Mouse (Mus musculus) liver, postnatal 0 days (tissue): ENCODE measurements around the gene Lin52. TPM values are rescaled to one million over a fixed set of nuclear protein-coding genes. Genes with fewer than 3 reads are reported as not detected.

Experiments used
- ATAC-seq: fragments of 200-750 bp; cut with Nextera tagmentation; 2 replicates; pipeline ENCODE4 v1.8.0; 2017; ENCODE audit warnings: mild to moderate bottlenecking, moderate library complexity
- DNase-seq: peaks from one replicate; pipeline ENCODE4 v3.0.0-alpha.2; 2016
- H3K27ac ChIP-seq: fragments of 300-500 bp; sonication (generic); 2 replicates; pipeline ENCODE4 v1.5.1; 2014; ENCODE audit warnings: antibody characterized with exemption, moderate library complexity, mild to moderate bottlenecking, low read depth
- H3K27me3 ChIP-seq: fragments of 300-500 bp; sonication (generic); 2 replicates; pipeline ENCODE4 v1.6.1; 2014; ENCODE audit warnings: low read length, control low read depth, mixed read lengths; ENCODE audit not compliant: insufficient read depth
- H3K36me3 ChIP-seq: fragments of 300-500 bp; sonication (generic); replicated peaks from 2 replicates; pipeline ENCODE4 v1.6.1; 2014; ENCODE audit warnings: mild to moderate bottlenecking, control low read depth, low read length, moderate library complexity, mixed read lengths; ENCODE audit not compliant: insufficient read depth
- H3K4me1 ChIP-seq: fragments of 300-500 bp; sonication (generic); 2 replicates; pipeline ENCODE4 v1.6.1; 2014; ENCODE audit warnings: antibody characterized with exemption, mild to moderate bottlenecking, control low read depth; ENCODE audit not compliant: insufficient read depth
- H3K4me2 ChIP-seq: fragments of 300-500 bp; sonication (generic); 2 replicates; pipeline ENCODE4 v1.6.1; 2014; ENCODE audit warnings: low read depth, mild to moderate bottlenecking, low read length, moderate library complexity, mixed read lengths
- H3K4me3 ChIP-seq: fragments of 300-500 bp; sonication (generic); 2 replicates; pipeline ENCODE4 v1.5.1; 2014; ENCODE audit warnings: low read depth, low read length
- H3K9ac ChIP-seq: fragments of 300-500 bp; sonication (generic); replicated peaks from 2 replicates; pipeline ENCODE4 v1.6.1; 2014; ENCODE audit warnings: mild to moderate bottlenecking, moderate library complexity
- H3K9me3 ChIP-seq: fragments of 300-500 bp; sonication (generic); 2 replicates; pipeline ENCODE4 v1.6.1; 2016; ENCODE audit warnings: mild to moderate bottlenecking, control low read depth, low read length, mixed read lengths
- CTCF ChIP-seq: sonication (generic); IDR thresholded peaks from 2 replicates; pipeline ENCODE4 v1.5.1; 2016; ENCODE audit warnings: antibody characterized with exemption, low read depth
- EP300 ChIP-seq: IDR thresholded peaks from 2 replicates; pipeline ENCODE4 v1.6.1; 2016; ENCODE audit warnings: antibody characterized with exemption, low read depth, mild to moderate bottlenecking
- WGBS: fragments of 180-500 bp; shearing (Covaris S2); extraction: QIAGEN DNeasy Blood & Tissue Kit; methylation state at CpG from one replicate; pipeline ENCODE4 v1.1.7; 2014; ENCODE audit not compliant: insufficient replicate concordance; 5-methylcytosine and 5-hydroxymethylcytosine counted together
- polyA plus RNA-seq: library from polyadenylated mRNA; unstranded; fragments of >200 nt; fragmentation: Nextera tagmentation; extraction: Ambion mirVana; gene quantifications from 2 replicates; pipeline ENCODE4 v1.2.1, GENCODE M21; 2015

Gene Lin52
- polyA plus RNA-seq, 1 experiment from 2014 or later, result 7.8 TPM

DNA sequence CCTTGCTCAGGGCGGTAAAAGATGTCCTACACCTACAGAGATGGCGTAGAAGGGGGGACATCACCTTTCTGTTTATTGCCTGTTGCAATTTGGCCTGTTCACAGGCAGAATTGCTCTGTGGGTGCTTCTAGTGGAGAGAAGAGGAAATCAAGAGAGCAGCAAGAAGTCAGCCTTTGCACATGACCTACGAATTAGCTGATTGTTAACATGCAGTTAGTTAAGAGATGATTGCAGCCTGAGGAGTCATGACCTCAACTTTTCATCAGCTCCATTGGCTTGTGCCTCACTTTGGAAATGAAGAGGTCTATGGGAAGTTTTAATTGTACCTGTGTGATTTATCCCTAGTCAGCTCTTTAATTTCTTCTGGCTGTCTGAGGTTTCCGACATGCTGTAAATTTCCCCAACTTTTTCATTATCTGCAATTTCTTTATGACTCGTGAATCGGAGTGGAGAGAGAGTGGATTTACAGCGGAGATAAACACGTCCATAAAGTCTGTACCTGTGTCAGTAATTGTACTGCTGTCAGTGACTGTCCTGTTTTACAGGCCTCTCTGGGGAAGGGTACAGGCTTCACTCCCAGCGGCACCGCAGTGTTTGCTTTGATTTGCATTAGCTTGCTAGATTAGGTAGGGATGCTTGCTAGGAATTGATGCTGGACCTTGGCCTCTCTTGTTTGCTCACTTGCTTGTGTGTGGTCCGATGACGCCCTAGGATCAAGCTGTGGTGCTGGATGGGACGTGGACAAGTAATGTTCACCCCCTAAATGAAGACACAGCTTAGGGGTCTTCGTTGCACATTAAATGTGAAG is 31.8 kb downstream of the Lin52 start:
- DNase-seq (peak; percentile 35), ATAC-seq (peak; percentile 86)

DNA sequence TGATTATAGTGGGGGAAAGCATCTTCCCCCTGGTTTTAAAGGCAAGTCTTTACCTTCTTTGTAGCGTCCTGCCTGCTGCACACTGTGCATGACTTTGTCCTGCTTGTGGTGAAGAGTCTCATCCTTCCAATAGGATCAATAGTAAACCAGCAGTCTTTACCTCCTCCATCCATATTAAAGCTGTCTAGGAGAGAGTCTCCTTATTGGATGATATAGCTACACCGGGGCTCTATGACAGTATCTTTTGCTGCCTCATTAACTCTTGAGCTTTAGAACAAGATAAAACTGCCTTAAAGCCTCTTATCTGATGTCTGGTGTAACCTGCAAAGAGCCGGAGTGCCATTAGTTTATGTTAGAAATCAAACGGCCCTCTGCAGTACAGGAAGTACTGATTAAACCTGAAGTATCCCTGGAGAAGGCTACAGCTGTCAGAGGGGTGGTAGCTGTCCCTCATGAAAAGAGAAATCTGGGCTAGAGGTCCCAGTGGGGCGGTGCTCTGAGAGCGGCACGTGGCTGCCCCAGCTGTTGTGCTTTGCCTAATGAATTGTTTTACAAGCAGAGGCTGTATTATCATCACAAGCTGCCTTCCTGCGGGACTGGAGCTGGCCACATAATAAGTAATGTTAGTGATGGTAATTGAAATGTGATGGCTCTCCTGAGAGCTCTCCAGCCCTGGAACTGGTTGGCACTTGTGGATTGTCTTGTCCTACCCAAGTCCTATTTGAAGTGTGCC is 36.3 kb downstream of the Lin52 start:
- no peaks in the 10 kb centered on the region for H3K9me3 ChIP-seq
- H3K4me2 ChIP-seq, result no peak overlapping the region
- H3K4me1 ChIP-seq, result no peaks in the 10 kb centered on the region
- ATAC-seq (no peak), DNase-seq (no peak)
- no peaks in the 10 kb centered on the region; the same call in 1 of the 2 replicates for H3K36me3 ChIP-seq
- TF ChIP-seq CTCF (no peak), EP300 (no peak)
- H3K9ac ChIP-seq, result no peak overlapping the region
- no peaks in the 10 kb centered on the region for H3K27me3 ChIP-seq
- H3K4me3 ChIP-seq, result no peak overlapping the region
- no peak overlapping the region for H3K27ac ChIP-seq
- WGBS, result 56% methylated on average over 8 of the region's 8 CpGs

More for the DNA sequence above, 31.8 kb downstream of the Lin52 start:
- H3K9ac ChIP-seq, result no peak overlapping the region
- H3K4me3 ChIP-seq, result no peak overlapping the region
- no peak overlapping the region for H3K27ac ChIP-seq
- WGBS, result 75% methylated on average over 14 of the region's 14 CpGs
- no peaks in the 10 kb centered on the region for H3K9me3 ChIP-seq
- peaks cover 6% of the 10 kb centered on the region; the same call in 1 of the 2 replicates for H3K36me3 ChIP-seq
- H3K4me1 ChIP-seq, result no peaks in the 10 kb centered on the region
- H3K4me2 ChIP-seq, result no peak overlapping the region
- TF ChIP-seq CTCF, result no peak
- TF ChIP-seq EP300, result no peak
- no peaks in the 10 kb centered on the region for H3K27me3 ChIP-seq

DNA sequence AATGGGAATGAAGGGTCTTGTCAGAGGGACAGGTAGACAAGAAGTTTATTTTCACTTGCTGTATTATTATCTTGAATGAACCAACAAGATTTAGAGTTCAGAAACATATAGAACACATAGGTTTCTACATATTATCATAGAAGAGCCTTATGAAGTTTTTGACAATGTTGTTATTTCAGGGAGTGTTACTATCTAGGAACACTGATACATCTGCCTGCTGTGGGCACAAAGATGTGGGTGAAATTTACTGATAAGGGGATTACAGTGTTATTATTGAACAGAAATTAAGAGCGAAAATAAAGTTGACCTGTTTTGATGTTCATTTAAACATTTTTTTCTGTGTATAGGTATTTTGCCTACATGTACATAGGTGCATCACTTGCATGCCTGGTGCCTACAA is 45.6 kb downstream of the Lin52 start:
- WGBS, result 70% methylated on average over 1 of the region's 1 CpGs
- no peak overlapping the region for H3K4me2 ChIP-seq
- H3K4me1 ChIP-seq, result no peaks in the 10 kb centered on the region
- TF ChIP-seq EP300 (no peak), CTCF (no peak)
- ATAC-seq (no peak), DNase-seq (no peak)
- H3K9ac ChIP-seq, result no peak overlapping the region
- H3K27ac ChIP-seq, result no peak overlapping the region
- H3K36me3 ChIP-seq, result no peaks in the 10 kb centered on the region
- H3K4me3 ChIP-seq, result no peak overlapping the region
- H3K27me3 ChIP-seq, result no peaks in the 10 kb centered on the region
- H3K9me3 ChIP-seq, result no peaks in the 10 kb centered on the region

DNA sequence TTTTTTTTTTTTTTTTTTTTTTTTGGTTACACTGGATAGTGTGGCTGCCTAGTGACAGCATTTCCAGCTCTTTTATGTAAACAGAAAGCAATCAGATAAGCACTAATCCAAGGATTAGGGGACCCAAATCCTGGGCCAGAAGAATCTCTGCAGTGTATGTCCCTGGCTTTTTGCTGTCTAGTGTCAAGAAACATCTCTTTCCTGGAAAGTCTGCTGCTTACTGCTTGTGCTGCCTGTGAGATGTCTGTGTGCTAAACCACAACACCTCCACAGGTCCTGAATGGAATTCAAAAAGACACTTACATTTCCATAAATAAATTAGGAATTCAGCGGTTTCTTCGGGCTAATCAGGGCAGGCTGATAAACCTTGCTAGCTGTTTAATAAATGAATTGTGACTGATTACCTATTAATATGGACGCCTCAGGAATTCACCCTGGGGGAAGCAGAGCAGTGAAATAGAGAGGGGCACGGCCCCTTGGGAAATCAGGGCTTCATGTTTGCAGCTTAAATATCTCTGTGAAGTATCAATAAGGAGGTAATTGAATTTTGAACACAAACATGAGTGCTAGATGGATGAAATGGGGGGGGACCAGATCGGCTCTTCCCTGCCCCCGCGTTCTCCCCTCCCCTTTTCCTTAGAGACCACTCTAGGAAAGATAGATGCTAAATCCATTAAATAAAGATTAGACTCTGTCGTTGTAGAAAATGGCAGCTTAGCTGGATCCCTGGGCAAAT is 49.5 kb downstream of the Lin52 start:
- DNase-seq (no peak), ATAC-seq (no peak)
- TF ChIP-seq EP300 (no peak), CTCF (no peak)
- H3K9ac ChIP-seq, result no peak overlapping the region
- WGBS, result 80% methylated on average over 8 of the region's 8 CpGs
- H3K4me2 ChIP-seq, result no peak overlapping the region
- no peaks in the 10 kb centered on the region for H3K36me3 ChIP-seq
- no peaks in the 10 kb centered on the region for H3K4me1 ChIP-seq
- no peak overlapping the region for H3K27ac ChIP-seq
- H3K9me3 ChIP-seq, result no peaks in the 10 kb centered on the region
- no peak overlapping the region for H3K4me3 ChIP-seq
- H3K27me3 ChIP-seq, result no peaks in the 10 kb centered on the region

DNA sequence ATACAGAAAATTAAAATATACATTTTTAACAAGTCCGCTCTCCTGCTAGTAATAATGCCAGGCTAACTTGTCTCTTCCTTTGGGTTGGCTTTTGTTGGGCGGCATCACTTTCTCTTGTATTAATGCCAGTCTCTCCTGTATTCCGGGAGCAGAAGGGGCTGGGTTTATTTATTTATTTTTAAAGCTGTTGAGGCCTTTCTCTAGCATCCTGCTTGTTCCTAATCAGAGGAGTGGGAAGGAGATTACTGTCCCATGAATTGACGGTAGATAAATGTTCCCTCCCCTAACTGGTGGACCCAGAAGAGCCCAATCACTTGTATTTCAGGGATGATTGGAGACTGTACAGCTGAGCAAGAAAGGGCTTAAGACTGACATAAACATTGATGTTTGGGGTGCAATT is 50.1 kb downstream of the Lin52 start:
- TF ChIP-seq EP300, result no peak
- TF ChIP-seq CTCF, result no peak
- Histone ChIP-seq H3K4me3 (no peak overlapping the region), H3K36me3 (no peaks in the 10 kb centered on the region; the same call in 1 of the 2 replicates), H3K4me1 (no peaks in the 10 kb centered on the region), H3K9me3 (no peaks in the 10 kb centered on the region), H3K9ac (no peak overlapping the region), H3K4me2 (no peak overlapping the region), H3K27ac (no peak overlapping the region), H3K27me3 (no peaks in the 10 kb centered on the region)
- ATAC-seq (no peak), DNase-seq (no peak)
- 81% methylated on average over 4 of the region's 4 CpGs for WGBS

DNA sequence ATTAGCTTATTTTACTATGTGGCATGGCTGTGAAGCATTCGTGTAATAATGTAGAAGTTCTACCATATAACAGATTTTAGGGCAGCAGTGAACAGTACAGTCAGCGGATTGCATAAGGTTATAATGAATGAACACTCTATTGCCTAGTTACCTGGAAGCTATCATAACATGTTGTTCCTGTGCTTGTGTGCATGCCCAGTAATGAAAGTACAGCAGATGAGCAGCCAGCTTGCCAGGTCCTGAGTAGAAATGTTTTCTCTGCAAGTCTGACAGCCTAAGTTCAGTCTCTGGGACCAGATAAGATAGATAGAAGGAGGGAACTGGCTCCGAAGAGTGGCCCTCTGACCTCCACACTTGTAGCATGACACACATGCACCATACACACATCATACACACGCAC is 55.6 kb downstream of the Lin52 start:
- H3K4me1 ChIP-seq, result no peaks in the 10 kb centered on the region
- H3K4me2 ChIP-seq, result no peak overlapping the region
- H3K9ac ChIP-seq, result no peak overlapping the region
- H3K27ac ChIP-seq, result no peak overlapping the region
- no peak overlapping the region for H3K4me3 ChIP-seq
- no peaks in the 10 kb centered on the region for H3K27me3 ChIP-seq
- ATAC-seq (no peak), DNase-seq (no peak)
- H3K36me3 ChIP-seq, result no peaks in the 10 kb centered on the region; the same call in 1 of the 2 replicates
- no peaks in the 10 kb centered on the region for H3K9me3 ChIP-seq
- no peak for TF ChIP-seq CTCF
- no peak for TF ChIP-seq EP300
- WGBS, result 86% methylated on average over 4 of the region's 4 CpGs
